Mouse (Mus musculus): ENCODE results near the gene Ube2q2. TPM values are rescaled to one million over a fixed set of nuclear protein-coding genes. Genes with fewer than 3 reads are reported as not detected.

Ube2q2 gene
- polyA plus RNA-seq, 1 experiment from 2014 or later = 24.5 TPM

DNA sequence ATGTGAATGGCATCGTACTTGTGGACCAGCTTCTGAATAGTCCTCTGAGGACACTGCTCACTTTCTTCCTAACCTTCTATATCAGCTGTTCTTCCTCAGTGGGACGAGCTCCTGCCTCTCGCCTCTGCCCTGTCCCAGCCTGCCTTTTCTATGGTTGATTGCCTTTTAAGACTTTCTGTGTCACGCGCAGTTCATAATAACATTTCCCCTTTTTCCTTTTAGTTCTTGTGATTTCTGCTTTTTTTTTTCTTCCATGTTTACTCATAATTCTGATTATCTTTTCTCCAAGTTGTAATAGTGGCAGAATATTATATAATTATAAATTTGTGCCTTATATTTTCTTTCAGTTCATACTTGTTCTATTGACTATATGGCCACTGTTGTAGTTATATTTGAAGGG lies 4.3 kb downstream of the Ube2q2 start:
- H3K9me3 ChIP-seq (ENCODE audit: low read length) = no peaks in the 10 kb centered on the region
- H3K4me1 ChIP-seq (ENCODE audit: insufficient read depth, low read depth, low read length) = peaks cover 8% of the 10 kb centered on the region; the same call in 1 of the 2 replicates
- DNase-seq (ENCODE audit: low spot score) (no peak), ATAC-seq (no peak)
- no peak overlapping the region for H3K27ac ChIP-seq (ENCODE audit: low read length)
- 73% methylated on average over 5 of the region's 5 CpGs for WGBS
- no peak overlapping the region for H3K4me3 ChIP-seq (ENCODE audit: low read depth, low read length)
- no peaks in the 10 kb centered on the region for H3K36me3 ChIP-seq (ENCODE audit: insufficient read depth, low read length)
- no peak overlapping the region for H3K9ac ChIP-seq (replicated peaks; ENCODE audit: low read depth)
- no peak for TF ChIP-seq CTCF (IDR thresholded peaks at IDR 0.05)
- TF ChIP-seq EP300 (IDR thresholded peaks at IDR 0.05) = no peak
- H3K27me3 ChIP-seq (replicated peaks; ENCODE audit: insufficient read depth, low read length) = no peaks in the 10 kb centered on the region
- H3K4me2 ChIP-seq (replicated peaks; ENCODE audit: low read depth, low read length) = no peak overlapping the region

DNA sequence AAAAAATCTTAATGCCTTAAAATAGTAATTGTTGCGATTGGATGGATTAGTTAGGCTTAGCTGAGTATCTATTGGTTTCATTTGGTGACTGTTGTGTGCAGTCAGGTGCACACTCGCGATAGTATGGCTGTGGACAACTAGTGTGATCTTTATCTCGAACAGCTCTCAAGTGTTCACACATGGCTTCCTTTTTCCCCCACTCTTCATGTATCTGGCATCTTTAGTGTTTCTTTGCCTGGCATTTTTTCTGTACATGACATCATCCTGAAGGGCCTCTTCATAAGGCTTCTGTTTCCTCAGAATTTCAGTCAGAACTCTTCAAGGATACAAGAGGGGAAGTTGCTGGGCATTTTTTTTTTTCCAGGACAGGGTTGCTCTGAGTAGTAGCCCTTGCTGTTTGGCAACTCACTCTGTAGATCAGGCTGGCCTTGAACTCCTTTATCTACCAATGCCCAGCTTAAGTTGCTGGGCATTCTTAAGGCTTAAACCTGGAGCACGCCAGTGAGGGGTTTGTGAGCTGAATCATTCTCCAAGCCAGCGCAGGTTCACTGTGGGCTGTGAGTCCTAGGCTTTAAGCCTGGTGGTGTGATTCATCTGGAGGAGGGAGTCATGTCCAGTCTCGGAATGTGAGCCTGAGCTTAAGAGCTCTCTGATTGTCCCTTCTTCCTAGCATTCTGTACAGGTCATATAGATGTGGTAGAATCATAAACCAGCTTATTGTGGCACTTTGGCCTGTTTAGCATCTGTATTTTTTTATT lies 22.2 kb downstream of the Ube2q2 start:
- DNase-seq (ENCODE audit: low spot score) = peak; percentile 72
- no peaks in the 10 kb centered on the region for H3K27me3 ChIP-seq (replicated peaks; ENCODE audit: insufficient read depth, low read length)
- TF ChIP-seq CTCF (IDR thresholded peaks at IDR 0.05) = no peak
- peak; percentile 47 for TF ChIP-seq EP300 (IDR thresholded peaks at IDR 0.05)
- WGBS = 62% methylated on average over 7 of the region's 7 CpGs
- no peak overlapping the region for H3K27ac ChIP-seq (ENCODE audit: low read length)
- no peak overlapping the region for H3K4me3 ChIP-seq (ENCODE audit: low read depth, low read length)
- H3K9ac ChIP-seq (replicated peaks; ENCODE audit: low read depth) = no peak overlapping the region
- H3K4me2 ChIP-seq (replicated peaks; ENCODE audit: low read depth, low read length) = no peak overlapping the region
- 0 out of 2 replicates have a peak, but pooled peaks cover 3% of the 10 kb centered on the region for H3K36me3 ChIP-seq (ENCODE audit: insufficient read depth, low read length)
- H3K9me3 ChIP-seq (ENCODE audit: low read length) = no peaks in the 10 kb centered on the region
- ATAC-seq = peak; percentile 81
- no peaks in the 10 kb centered on the region for H3K4me1 ChIP-seq (ENCODE audit: insufficient read depth, low read depth, low read length)

DNA sequence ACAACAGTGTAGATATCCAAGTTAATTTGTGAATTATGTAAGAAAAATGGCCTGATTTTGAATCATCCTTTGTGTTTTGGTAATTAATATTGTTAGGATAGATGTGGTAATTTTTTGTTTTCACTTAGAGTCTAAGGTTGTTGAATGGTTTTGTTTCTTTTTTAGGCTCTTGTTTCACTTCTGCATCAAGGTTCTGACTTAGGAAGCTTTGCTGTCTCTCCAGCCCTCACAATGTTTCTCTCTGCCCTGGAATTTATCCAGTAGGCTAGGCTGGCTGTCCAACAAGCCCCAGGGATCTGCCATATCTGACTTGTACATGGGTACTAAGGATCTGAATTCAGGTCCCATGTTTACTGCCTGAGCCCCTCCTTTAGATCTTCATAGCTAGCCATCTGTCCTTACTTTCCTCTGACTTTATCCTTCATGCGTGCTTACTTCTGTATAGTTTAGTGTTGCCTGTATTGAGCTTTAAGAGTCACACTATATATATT lies 23.6 kb downstream of the Ube2q2 start:
- H3K36me3 ChIP-seq (ENCODE audit: insufficient read depth, low read length) = 0 out of 2 replicates have a peak, but pooled peaks cover 3% of the 10 kb centered on the region
- H3K4me2 ChIP-seq (replicated peaks; ENCODE audit: low read depth, low read length) = no peak overlapping the region
- no peak for ATAC-seq
- no peak for TF ChIP-seq CTCF (IDR thresholded peaks at IDR 0.05)
- no peak for TF ChIP-seq EP300 (IDR thresholded peaks at IDR 0.05)
- no peak overlapping the region for H3K27ac ChIP-seq (ENCODE audit: low read length)
- DNase-seq (ENCODE audit: low spot score) = no peak
- WGBS = 97% methylated on average over 1 of the region's 1 CpGs
- no peaks in the 10 kb centered on the region for H3K9me3 ChIP-seq (ENCODE audit: low read length)
- no peak overlapping the region for H3K4me3 ChIP-seq (ENCODE audit: low read depth, low read length)
- H3K9ac ChIP-seq (replicated peaks; ENCODE audit: low read depth) = no peak overlapping the region
- H3K4me1 ChIP-seq (ENCODE audit: insufficient read depth, low read depth, low read length) = no peaks in the 10 kb centered on the region
- no peaks in the 10 kb centered on the region for H3K27me3 ChIP-seq (replicated peaks; ENCODE audit: insufficient read depth, low read length)

DNA sequence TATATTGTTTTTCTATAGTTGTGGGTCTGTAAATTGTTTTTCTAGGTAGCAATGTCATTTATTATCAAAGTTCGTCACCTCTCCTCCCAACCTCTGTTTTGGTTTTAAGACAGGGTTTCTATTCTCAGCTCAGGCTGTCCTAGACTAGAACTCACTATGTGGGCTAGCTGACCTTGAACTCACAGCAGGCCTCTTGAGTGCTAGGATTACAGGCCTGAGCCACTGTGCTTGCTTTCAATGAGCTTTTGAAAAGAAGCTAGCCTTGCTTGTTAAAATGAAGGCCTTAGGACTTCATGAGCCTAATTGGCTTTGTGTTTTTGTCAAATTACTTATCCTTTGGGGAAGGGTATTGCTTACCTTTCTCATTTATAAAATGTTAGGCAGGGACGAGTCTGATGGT lies 25.6 kb downstream of the Ube2q2 start:
- Histone ChIP-seq H3K4me1 (ENCODE audit: insufficient read depth, low read depth, low read length) (no peaks in the 10 kb centered on the region), H3K4me3 (ENCODE audit: low read depth, low read length) (no peak overlapping the region), H3K27ac (ENCODE audit: low read length) (no peak overlapping the region), H3K9me3 (ENCODE audit: low read length) (no peaks in the 10 kb centered on the region), H3K9ac (replicated peaks; ENCODE audit: low read depth) (no peak overlapping the region), H3K4me2 (replicated peaks; ENCODE audit: low read depth, low read length) (no peak overlapping the region), H3K27me3 (replicated peaks; ENCODE audit: insufficient read depth, low read length) (no peaks in the 10 kb centered on the region), H3K36me3 (ENCODE audit: insufficient read depth, low read length) (no peaks in the 10 kb centered on the region)
- 82% methylated on average over 2 of the region's 2 CpGs for WGBS
- ATAC-seq = no peak
- DNase-seq (ENCODE audit: low spot score) = no peak
- no peak for TF ChIP-seq CTCF (IDR thresholded peaks at IDR 0.05)
- TF ChIP-seq EP300 (IDR thresholded peaks at IDR 0.05) = no peak

DNA sequence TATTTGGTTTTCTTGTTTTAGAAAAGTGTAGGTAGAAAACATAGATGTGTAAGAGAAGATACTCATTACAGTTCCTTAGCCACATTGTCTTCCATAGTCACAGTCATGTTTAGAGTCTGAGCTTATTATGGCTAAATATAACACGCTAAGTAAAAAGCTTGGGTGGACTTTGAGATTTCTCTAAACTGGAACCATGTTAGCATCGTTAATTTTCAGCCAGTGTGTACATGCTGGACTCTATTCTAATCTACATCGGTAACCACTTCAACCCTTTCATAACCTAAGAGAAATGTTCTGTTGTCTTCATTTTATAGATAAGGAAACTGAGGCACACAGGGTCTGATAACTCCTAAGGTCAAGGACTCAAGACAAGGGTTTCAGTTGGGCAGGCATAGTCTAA lies 47.2 kb downstream of the Ube2q2 start:
- DNase-seq (ENCODE audit: low spot score) (no peak), ATAC-seq (no peak)
- H3K4me3 ChIP-seq (ENCODE audit: low read depth, low read length) = no peak overlapping the region
- H3K9me3 ChIP-seq (ENCODE audit: low read length) = no peaks in the 10 kb centered on the region
- WGBS = 87% methylated on average over 3 of the region's 3 CpGs
- no peaks in the 10 kb centered on the region for H3K4me1 ChIP-seq (ENCODE audit: insufficient read depth, low read depth, low read length)
- no peak for TF ChIP-seq CTCF (IDR thresholded peaks at IDR 0.05)
- TF ChIP-seq EP300 (IDR thresholded peaks at IDR 0.05) = no peak
- H3K4me2 ChIP-seq (replicated peaks; ENCODE audit: low read depth, low read length) = no peak overlapping the region
- H3K27me3 ChIP-seq (replicated peaks; ENCODE audit: insufficient read depth, low read length) = no peaks in the 10 kb centered on the region
- no peaks in the 10 kb centered on the region for H3K36me3 ChIP-seq (ENCODE audit: insufficient read depth, low read length)
- H3K27ac ChIP-seq (ENCODE audit: low read length) = no peak overlapping the region
- H3K9ac ChIP-seq (replicated peaks; ENCODE audit: low read depth) = no peak overlapping the region

DNA sequence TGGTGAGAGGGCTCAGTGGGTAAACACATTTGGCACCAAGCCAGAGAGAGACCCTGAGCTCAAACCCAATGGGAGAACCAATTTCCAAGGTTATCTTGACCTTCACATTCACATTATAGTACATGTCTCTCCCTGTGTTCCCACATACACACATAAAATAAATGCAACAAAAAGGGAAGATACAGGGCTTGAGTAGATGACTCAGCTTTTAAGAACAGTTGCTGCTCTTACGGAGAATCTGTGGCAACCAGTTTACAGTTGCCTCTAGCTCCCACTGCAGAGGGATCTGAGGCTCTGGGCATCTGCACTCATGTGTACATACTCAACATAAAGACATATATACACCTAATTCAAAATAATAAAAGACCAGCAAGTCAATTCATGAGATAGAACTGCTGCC lies 49.6 kb downstream of the Ube2q2 start:
- Histone ChIP-seq H3K4me1 (ENCODE audit: insufficient read depth, low read depth, low read length) (no peaks in the 10 kb centered on the region), H3K36me3 (ENCODE audit: insufficient read depth, low read length) (no peaks in the 10 kb centered on the region), H3K4me2 (replicated peaks; ENCODE audit: low read depth, low read length) (no peak overlapping the region), H3K9me3 (ENCODE audit: low read length) (no peaks in the 10 kb centered on the region), H3K9ac (replicated peaks; ENCODE audit: low read depth) (no peak overlapping the region), H3K27me3 (replicated peaks; ENCODE audit: insufficient read depth, low read length) (no peaks in the 10 kb centered on the region), H3K4me3 (ENCODE audit: low read depth, low read length) (no peak overlapping the region), H3K27ac (ENCODE audit: low read length) (no peak overlapping the region)
- DNase-seq (ENCODE audit: low spot score) (no peak), ATAC-seq (no peak)
- 100% methylated on average over 1 of the region's 1 CpGs for WGBS
- no peak for TF ChIP-seq EP300 (IDR thresholded peaks at IDR 0.05)
- TF ChIP-seq CTCF (IDR thresholded peaks at IDR 0.05) = no peak

All from lung, postnatal 0 days (tissue).